Comparison of ENCODE assay signal across 19 mouse cellular contexts in genomic region chr9:37117529-37117928, GRCm38 (mm10). TPM values are rescaled to one million over a fixed set of nuclear protein-coding genes. Genes with fewer than 3 reads are reported as not detected.
"Had no signal": no experiment of that assay in that cellular context is flagged by ENCODE, and none has a peak within 500 bp of the region (broad histone marks: within the 10 kb centered on the region; RNA-seq: fewer than 3 reads in every experiment).

No protein-coding gene starts in this region.

- H3K4me1 ChIP-seq: megakaryocyte, embryonic 14.5 days had no signal

- H3K36me3 ChIP-seq: lung, embryonic 15.5 days; neural tube, embryonic 12.5 days had no signal

- ATAC-seq: liver, postnatal 0 days; lung, postnatal 0 days had no signal

- H3K4me2 ChIP-seq: lung, embryonic 15.5 days; midbrain, embryonic 12.5 days; neural tube, embryonic 12.5 days had no signal

- H3K4me3 ChIP-seq: lung, embryonic 15.5 days; megakaryocyte, embryonic 14.5 days; midbrain, embryonic 12.5 days; neural tube, embryonic 12.5 days had no signal

- H3K27ac ChIP-seq: lung, embryonic 15.5 days; macrophage; midbrain, embryonic 12.5 days; neural tube, embryonic 12.5 days had no signal

- H3K27me3 ChIP-seq: lung, embryonic 15.5 days had no signal

- DNase-seq: liver, postnatal 0 days; lung, adult 2 months; lung, postnatal 14 days; lung, postnatal 36 days; midbrain, embryonic 14.5 days; right cerebral cortex, postnatal 14 days; spleen, adult 18-20 months; thymus, adult 18-20 months; thymus, postnatal 25 days; thymus, postnatal 4 days had no signal

- H3K9ac ChIP-seq: liver, postnatal 0 days; lung, embryonic 15.5 days; midbrain, embryonic 12.5 days; neural tube, embryonic 12.5 days had no signal

- H3K9me3 ChIP-seq: lung, embryonic 15.5 days; megakaryocyte, embryonic 14.5 days; midbrain, embryonic 12.5 days; neural tube, embryonic 12.5 days had no signal

RNA-seq across cellular contexts. Expression of gene Pknox2, which starts 29.7 kb away (rescaled TPM):
- total RNA-seq: megakaryocyte progenitor cell, adult 5-6 weeks; monocyte, adult 5-6 weeks; neutrophil, adult 5-6 weeks had no signal
- polyA plus RNA-seq: macrophage had no signal
